Mouse (Mus musculus) heart, adult 2 months (tissue): ENCODE measurements around the gene Gmcl1.

Source experiments
- CTCF ChIP-seq: fragments of 200-600 bp; IDR thresholded peaks from 2 replicates; pipeline ENCODE4 v1.8.1; 2022; ENCODE audit warnings: antibody characterized with exemption, mild to moderate bottlenecking, moderate library complexity
- EP300 ChIP-seq: fragments of 200-500 bp; IDR thresholded peaks from 2 replicates; pipeline ENCODE4 v1.6.1; 2011; ENCODE audit warnings: low read depth, low read length, control low read depth; ENCODE audit not compliant: insufficient read depth
- POLR2A ChIP-seq: fragments of 200-500 bp; IDR thresholded peaks from 2 replicates; pipeline ENCODE4 v1.6.1; 2011; ENCODE audit warnings: mild to moderate bottlenecking, low read depth, low read length, control low read depth; ENCODE audit not compliant: insufficient read depth

GRCm38 (mm10) chr6:86696213-86696612 lies 37.0 kb downstream of the Gmcl1 start:
- TF ChIP-seq CTCF = no peak
- TF ChIP-seq POLR2A = no peak
- no peak for TF ChIP-seq EP300
